Mouse (Mus musculus) ZHBTc4 (cell line): ENCODE results near the gene Ubl3.

Experiments
- DNase-seq: peaks from one replicate; pipeline ENCODE4 v3.0.0-alpha.2; 2011; ENCODE audit warnings: low read depth, low spot score

The Ubl3 gene

GRCm38 (mm10) chr5:148486202-148486601, 66.4 kb downstream of the Ubl3 start:
- no peak for DNase-seq

GRCm38 (mm10) chr5:148481745-148482144, 70.8 kb downstream of the Ubl3 start:
- no peak for DNase-seq

- no peak for DNase-seq
Observed at GRCm38 (mm10) chr5:148474346-148474745, 78.2 kb downstream of the Ubl3 start.

DNA sequence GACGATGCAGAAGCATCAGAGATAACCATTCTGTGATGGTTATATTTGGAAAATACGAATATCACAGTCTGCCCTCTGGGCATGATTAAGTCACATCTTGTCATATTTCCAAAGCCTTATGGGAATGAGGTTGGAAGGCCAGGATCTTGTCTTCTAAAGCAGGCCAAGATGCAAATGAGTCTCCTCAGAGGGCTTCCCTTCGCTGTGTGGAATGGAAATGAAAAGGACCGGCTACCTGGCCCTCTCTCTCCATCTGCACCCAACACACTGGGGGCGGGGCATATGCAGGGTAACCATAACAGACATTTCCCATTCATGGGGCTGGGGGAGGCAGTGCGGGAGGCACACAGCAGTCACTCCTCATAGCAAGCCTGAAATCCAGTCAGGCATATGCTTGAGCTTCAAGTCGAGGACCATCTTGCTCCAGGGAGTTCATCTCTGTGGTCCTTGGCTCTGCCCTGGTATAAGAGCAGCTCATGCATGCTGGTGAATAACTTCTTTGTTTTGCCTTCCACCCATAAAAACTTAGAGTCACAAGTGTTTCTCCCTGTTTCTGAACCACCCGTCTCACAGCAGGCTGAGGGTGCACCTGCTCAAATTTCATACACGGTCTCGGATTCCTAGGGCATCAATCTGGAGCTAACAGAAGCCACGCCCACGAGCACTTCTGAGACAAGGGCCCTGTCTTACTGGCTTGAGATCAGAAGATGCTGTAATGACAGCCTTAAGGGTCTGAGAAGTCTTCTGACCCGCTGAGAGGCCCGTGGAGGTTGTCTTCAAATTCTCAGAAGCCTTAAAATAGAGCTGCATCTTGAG, 83.8 kb downstream of the Ubl3 start:
- no peak for DNase-seq

- DNase-seq, result peak; percentile 93
Observed at GRCm38 (mm10) chr5:148466933-148467607, 85.5 kb downstream of the Ubl3 start.

DNA sequence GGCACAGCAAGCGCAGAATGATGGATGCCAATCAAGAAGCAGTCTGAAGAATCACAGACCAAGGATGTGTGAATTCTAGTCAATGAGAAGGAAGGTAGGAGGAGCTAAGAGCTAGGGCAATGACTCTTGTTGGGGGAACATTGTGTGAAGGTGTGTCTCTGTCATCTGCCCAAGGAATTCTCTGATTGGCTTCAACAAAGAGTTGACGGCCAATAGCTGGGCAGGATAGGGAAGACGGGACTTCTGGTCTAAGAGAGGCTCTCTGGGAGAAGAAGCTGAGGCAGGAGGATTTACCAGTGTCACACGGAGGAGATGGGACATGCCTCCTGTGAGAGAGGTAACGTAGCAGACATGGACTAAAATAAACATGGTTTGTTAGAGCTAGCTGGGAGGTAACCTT, 86.5 kb downstream of the Ubl3 start:
- peak; percentile 73 for DNase-seq

GRCm38 (mm10) chr5:148465091-148465490, 87.5 kb downstream of the Ubl3 start:
- no peak for DNase-seq

GRCm38 (mm10) chr5:148464489-148464888, 88.1 kb downstream of the Ubl3 start:
- no peak for DNase-seq

DNA sequence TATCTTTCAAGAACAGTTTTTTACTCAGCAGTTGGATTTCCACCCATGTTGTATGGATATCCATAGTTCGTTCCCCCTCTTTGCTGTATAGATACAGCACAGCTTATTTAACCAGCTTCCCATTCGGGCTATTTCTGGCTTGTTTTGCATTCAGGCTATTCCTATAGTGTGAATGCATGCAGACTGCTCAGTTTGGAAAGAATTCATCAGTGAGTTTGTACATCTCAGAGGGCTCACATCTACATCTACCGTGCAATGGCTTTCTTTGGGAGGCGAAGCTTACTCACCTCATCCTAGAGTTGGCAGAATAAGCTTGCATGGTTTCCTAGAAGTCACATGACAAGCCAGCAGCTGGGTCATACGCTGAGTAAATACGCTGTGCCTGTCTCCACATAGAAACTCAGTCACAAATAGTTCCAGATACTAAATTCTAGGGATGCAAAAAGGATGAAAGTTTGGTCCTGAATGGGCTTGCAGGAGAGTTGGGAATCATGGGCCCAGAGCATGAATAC, 88.8 kb downstream of the Ubl3 start:
- DNase-seq, result no peak
